Mouse (Mus musculus): Measurements from ENCODE around the gene Ptrh1.
A peak's percentile ranks its signal among the peaks of the same experiment; 100 is the strongest.

The Ptrh1 gene

DNA sequence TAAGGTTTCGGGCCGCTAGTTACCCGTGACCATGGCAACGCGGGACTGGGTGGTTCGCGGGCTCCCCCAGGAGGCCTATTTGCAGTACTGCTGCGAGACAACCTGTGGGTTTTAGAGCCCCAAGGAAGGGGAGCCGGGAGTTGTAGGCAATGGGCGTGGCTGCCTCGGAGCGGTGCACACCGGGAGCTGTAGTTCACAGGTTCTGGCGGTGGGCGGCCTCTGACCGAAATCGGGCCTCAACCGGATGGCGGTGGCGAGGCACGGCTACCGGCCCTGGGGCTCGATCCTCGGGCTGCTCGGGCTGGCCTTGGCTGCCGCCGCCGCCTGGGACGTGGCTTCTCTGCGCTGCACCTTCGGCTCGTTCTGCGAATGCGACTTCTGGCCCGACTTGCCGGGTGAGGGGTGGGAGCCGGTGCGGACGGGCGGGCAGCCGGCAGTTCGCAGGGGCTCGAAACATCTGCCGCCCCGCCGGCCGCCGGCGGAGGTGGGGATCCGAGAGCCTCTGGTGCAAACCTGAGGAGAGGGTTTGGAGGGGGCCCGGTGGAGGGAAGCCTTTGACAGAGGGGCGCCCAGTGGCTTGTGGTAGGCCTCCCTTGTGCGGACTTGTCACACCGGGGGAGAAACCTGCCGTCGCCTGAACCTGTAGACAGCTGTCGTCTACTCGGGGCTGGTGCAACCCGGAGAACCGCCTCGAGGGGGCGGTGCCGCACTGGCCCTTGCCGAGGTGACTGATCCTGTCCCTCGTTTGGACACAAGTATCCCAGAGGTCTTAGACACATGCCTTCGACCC is 18.3 kb upstream of the Ptrh1 start, which contains the start of gene Tor2a:
Tor2a (plus strand) TSS at position 179 of the 790 bp plus-strand sequence.
- DNase-seq (ENCODE audit: low spot score), result peak; percentile 97

GRCm38 (mm10) chr2:32758503-32758902 is 17.1 kb upstream of the Ptrh1 start:
- no peak for DNase-seq (ENCODE audit: low spot score)

DNA sequence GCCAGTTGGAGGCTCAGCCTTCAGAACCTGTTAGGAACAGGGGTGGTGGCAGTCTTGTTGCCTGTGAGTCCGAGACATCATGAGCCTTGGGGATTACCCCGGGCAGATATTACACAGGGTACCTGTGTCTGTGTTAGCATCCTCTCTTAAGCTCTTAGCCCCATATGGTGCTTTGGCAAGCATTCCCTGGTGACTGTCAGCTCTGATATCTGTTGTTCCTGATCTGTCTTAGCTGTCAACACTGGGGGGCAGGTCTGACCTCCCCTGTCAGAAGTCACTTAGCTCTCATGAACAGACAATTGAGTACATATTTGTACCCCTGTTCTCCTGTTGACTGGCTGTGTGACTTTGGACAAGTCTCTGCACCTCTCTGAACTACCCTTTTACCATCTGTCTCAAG is 16.6 kb upstream of the Ptrh1 start:
- peak; percentile 8 for DNase-seq (ENCODE audit: low spot score)

DNA sequence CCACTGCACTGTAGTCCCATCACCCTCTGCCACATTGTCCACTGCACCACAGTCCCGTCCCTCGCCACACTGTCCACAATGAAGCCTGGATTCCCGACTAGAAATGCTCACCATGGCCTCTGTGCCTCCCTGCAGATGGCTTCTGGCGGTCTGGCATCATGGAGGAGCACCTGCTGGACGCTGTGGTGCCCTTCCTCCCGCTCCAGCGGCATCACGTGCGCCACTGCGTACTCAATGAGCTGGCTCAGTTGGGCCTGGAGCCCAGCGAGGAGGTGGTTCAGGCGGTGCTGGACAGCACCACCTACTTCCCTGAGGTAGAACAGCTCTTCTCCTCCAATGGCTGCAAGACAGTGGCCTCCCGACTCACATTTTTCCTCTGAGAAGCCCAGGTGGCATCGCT is 14.2 kb upstream of the Ptrh1 start:
- no peak for DNase-seq (ENCODE audit: low spot score)

DNA sequence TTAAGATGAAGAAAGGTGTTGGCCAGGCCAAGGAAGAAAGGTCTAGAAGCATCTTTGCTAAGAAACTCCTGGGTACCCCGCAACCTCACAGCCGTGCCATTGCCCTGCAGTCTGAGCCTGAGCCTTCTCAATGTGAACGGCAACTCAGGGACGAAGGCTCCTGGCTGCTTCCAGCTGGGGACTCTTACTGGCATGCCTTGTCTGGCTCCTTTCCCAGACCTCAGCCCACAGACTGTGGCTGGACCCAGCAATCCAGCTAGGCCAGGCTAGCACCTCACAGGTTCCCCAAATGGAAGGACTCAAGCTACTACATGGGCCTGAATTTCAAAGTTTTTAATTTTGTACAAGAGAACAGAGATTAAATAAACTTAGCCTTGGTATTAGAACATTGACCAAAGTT is 13.7 kb upstream of the Ptrh1 start:
- DNase-seq (ENCODE audit: low spot score), result no peak

- no peak for DNase-seq (ENCODE audit: low spot score)
Measured at GRCm38 (mm10) chr2:32763353-32763752, 12.2 kb upstream of the Ptrh1 start.

DNA sequence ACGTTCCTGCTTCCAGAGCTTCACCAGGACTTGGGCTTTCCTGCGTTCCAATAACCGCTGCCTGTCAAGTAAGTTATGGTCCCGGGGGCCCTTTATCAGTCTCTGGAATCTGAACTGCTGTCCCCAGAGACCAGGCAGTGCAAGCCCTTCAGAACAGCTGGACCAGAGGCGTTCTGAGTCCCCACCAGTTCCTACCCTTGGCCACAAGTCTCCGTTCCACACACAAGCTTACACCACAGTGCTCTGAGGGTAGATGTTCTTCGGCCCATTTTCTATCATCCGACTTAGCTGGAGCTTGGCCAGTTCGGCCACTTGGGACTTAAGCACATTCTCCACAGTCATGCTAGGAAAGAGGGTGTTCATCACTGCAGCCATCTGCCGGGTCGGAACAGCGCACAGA is 8.3 kb upstream of the Ptrh1 start:
- DNase-seq (ENCODE audit: low spot score), result no peak

DNA sequence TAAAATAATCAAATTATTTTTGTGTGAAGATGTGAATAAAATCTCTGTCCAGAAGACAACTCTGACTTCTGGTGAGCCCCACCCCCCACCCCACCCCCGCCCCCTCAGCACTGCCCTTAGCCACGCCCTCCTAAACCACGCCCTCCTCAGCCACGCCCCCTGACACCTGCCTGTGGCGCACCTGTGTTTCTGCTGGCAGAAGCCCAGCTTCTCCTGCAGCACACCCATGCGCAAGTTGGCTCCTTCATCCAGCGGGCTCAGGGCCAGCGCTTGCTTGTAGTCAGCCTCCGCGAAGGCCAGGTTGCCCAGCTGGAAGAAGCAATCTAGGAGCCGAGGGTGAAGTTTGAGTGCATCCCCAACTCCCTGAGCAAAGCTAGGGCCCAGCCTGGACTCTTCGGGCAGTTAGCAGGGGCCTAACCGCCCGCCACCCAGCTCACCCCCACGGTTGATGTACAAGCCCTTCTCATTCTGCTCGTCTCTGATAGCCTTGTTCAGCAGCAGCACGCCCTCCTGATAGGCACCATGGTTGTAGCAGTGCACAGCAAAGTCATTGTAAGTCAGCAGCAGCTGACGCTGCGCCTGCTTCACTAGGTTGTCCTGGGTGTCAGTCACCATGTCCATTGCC is 6.8 kb upstream of the Ptrh1 start:
- no peak for DNase-seq (ENCODE audit: low spot score)

DNA sequence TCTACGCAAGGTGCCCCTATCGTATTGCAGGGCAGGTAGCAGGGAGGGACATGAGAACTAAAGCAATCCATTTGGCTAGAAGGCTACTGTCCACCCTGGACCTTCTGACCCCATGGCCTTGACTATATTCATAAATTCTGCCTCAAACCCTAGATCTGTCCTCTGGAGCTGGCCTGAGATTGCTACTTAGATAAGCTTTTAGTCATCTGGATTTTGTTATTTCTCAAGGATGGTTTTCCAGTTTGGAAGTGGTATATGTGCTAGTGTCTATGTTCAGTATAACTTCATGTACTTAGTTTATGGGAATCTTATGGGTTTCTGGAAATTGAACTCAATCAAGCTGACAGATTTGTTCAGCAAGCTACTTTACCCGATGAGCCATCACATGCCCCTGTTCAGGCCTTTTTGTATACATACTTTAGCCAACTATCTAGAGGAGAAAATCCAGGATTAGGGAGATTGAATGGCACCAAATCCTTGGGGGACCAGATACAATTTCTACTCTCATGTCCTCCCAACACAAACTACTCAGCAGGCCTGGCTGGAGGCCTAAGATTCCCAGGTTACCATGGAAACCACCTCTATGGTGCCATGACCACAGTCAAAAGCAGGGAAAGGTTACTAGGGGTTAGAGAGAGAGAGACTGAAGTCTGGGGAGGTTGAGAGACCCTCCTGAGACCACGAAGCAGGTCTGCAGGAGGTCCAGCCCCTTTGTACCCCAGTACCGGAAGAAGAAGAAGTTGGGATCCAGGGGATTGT is 6.1 kb upstream of the Ptrh1 start:
- no peak for DNase-seq (ENCODE audit: low spot score)

DNA sequence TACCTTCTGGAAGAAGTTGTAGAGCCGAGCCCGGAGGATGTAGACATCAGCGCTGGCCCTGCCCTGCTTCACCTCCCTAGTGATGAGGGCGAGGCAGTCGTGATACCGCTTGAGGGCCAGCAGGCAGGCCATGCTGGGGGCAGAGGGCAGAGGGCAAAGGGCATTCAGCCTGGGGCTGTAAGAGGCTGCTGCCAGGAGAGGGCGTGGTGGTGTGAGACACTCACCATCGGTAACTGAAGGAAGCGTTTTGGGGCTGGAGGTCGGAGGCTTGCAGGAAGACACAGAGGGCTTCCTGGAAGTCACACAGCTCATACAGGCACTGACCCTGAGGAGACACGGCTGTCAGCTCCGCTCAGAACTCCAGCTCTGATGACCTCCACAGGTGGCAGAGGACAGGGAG is 3.7 kb upstream of the Ptrh1 start:
- no peak for DNase-seq (ENCODE audit: low spot score)

- DNase-seq (ENCODE audit: low spot score), result no peak
Measured at GRCm38 (mm10) chr2:32772626-32773279, 2.8 kb upstream of the Ptrh1 start.

GRCm38 (mm10) chr2:32776192-32776591 is 606 bp downstream of the Ptrh1 start:
- no peak for DNase-seq (ENCODE audit: low spot score)

DNA sequence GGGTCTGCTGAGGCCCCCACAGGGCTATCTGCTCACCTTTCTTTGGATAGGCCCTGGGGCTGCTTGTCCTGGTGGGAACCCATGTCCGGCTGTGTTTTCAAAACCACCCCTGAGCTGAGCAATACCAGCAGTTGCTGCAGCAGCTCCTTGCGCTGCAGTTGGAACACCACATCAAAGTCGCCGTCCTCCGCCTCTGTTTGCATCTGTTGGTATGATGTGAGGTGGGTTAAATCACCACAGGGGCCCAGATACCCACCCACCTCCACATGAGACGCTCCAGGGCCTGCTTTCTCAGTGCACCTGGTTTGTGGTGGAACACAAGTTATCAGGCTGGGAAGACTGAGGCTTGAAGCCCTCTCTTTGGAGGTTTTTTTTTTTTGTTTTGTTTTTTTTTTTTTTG is 2.5 kb downstream of the Ptrh1 start:
- DNase-seq (ENCODE audit: low spot score), result no peak

GRCm38 (mm10) chr2:32779131-32779530 is 3.5 kb downstream of the Ptrh1 start:
- no peak for DNase-seq (ENCODE audit: low spot score)

- no peak for DNase-seq (ENCODE audit: low spot score)
Measured at GRCm38 (mm10) chr2:32779714-32780113, 4.1 kb downstream of the Ptrh1 start.

- DNase-seq (ENCODE audit: low spot score), result no peak
Measured at GRCm38 (mm10) chr2:32781710-32782109, 6.1 kb downstream of the Ptrh1 start.

DNA sequence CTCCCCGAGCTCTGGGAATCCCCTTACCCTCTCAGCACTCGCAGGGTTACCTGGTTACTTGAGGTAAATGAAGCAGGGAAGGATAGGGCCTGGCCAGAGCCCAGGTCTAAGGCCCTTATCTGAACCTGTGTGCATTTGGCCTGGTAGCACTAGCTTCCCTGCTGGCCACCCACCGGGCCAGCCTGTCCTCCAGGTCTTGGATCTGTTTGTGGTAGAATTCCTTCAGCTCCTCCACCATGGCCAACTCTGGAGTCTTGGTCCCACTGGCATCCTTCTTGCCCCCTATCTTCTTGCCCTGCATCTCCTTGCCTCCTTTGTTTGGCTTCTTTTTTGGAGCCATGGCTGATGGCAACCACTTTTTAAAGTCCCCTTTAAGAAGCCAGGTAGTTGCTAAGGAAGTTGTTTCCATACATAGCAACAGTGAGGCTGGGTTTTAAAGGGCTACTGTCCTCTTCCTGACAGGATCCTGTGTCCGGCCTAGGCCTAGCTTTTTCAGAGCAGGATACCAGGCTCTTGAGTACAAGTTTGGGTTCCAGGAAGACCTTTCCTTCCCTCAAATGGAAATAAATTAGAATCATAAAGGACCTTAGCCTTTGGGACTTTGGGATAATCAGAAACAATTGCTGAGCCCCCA is 8.6 kb downstream of the Ptrh1 start, which contains the start of gene Cfap157:
Cfap157 (minus strand) TSS at position 381 of the 634 bp plus-strand sequence.
- no peak for DNase-seq (ENCODE audit: low spot score)

- no peak for DNase-seq (ENCODE audit: low spot score)
Measured at GRCm38 (mm10) chr2:32787176-32787575, 11.6 kb downstream of the Ptrh1 start.

GRCm38 (mm10) chr2:32788581-32788980 is 13.0 kb downstream of the Ptrh1 start:
- DNase-seq (ENCODE audit: low spot score), result no peak

DNA sequence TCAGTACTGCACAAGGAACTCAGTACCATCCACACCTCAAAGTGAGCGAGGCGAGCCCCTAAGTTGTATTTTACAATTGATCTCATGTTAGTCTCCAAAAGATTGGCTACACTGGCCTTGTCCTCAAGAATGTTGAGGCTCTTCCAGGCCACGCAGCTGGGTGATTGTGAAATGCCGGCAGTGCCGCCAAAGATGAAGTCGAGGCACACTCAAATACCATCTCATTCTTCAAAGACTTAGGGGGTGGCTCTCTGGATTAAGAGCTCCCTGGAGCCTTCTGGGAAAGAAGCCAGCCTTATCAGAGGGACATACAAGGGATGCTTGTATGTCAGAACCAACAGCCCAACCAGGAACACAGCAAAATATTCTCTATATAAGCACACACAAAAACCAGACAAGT is 15.7 kb downstream of the Ptrh1 start:
- DNase-seq (ENCODE audit: low spot score), result no peak

GRCm38 (mm10) chr2:32795748-32796418 is 20.3 kb downstream of the Ptrh1 start:
- DNase-seq (ENCODE audit: low spot score), result no peak
